Mouse (Mus musculus) kidney, embryonic 15.5 days (tissue): ENCODE results near the gene Paox. TPM values are rescaled to one million over a fixed set of nuclear protein-coding genes. Genes with fewer than 3 reads are reported as not detected.

Experiments
- ATAC-seq: fragments of 200-750 bp; cut with Nextera tagmentation; replicated peaks from 2 replicates; pipeline ENCODE4 v1.8.0; 2017; ENCODE audit warnings: moderate TSS enrichment; ENCODE audit not compliant: low FRiP score
- H3K27ac ChIP-seq: fragments of 300-500 bp; sonication (generic); 2 replicates; pipeline ENCODE4 v1.5.1; 2015; ENCODE audit warnings: mild to moderate bottlenecking, inconsistent platforms
- H3K27me3 ChIP-seq: fragments of 300-500 bp; sonication (generic); 2 replicates; pipeline ENCODE4 v1.6.1; 2015; ENCODE audit warnings: inconsistent platforms
- H3K36me3 ChIP-seq: fragments of 300-500 bp; sonication (generic); 2 replicates; pipeline ENCODE4 v1.6.1; 2015; ENCODE audit warnings: inconsistent platforms
- H3K4me1 ChIP-seq: fragments of 300-500 bp; sonication (generic); 2 replicates; pipeline ENCODE4 v1.6.1; 2015; ENCODE audit warnings: inconsistent platforms
- H3K4me2 ChIP-seq: fragments of 300-500 bp; sonication (generic); 2 replicates; pipeline ENCODE4 v1.6.1; 2015; ENCODE audit warnings: moderate library complexity, mild to moderate bottlenecking, inconsistent platforms
- H3K4me3 ChIP-seq: fragments of 300-500 bp; sonication (generic); replicated peaks from 2 replicates; pipeline ENCODE4 v1.5.1; 2015; ENCODE audit warnings: mild to moderate bottlenecking, inconsistent platforms
- H3K9ac ChIP-seq: fragments of 300-500 bp; sonication (generic); 2 replicates; pipeline ENCODE4 v1.6.1; 2015; ENCODE audit warnings: mild to moderate bottlenecking, inconsistent platforms
- H3K9me3 ChIP-seq: fragments of 300-500 bp; sonication (generic); replicated peaks from 2 replicates; pipeline ENCODE4 v1.6.1; 2016; ENCODE audit warnings: inconsistent platforms
- WGBS: fragments of 180-500 bp; shearing (Covaris S2); methylation state at CpG from one replicate; pipeline ENCODE4 v1.1.7; 2015; ENCODE audit warnings: mixed read lengths; 5-methylcytosine and 5-hydroxymethylcytosine counted together
- polyA plus RNA-seq: library from polyadenylated mRNA; unstranded; fragments of >200 nt; fragmentation: Nextera tagmentation; extraction: Ambion mirVana; gene quantifications from 2 replicates; pipeline ENCODE4 v1.2.1, GENCODE M21; 2015

Gene Paox
- polyA plus RNA-seq = 18.0 and 23.3 TPM in 2 replicates

DNA sequence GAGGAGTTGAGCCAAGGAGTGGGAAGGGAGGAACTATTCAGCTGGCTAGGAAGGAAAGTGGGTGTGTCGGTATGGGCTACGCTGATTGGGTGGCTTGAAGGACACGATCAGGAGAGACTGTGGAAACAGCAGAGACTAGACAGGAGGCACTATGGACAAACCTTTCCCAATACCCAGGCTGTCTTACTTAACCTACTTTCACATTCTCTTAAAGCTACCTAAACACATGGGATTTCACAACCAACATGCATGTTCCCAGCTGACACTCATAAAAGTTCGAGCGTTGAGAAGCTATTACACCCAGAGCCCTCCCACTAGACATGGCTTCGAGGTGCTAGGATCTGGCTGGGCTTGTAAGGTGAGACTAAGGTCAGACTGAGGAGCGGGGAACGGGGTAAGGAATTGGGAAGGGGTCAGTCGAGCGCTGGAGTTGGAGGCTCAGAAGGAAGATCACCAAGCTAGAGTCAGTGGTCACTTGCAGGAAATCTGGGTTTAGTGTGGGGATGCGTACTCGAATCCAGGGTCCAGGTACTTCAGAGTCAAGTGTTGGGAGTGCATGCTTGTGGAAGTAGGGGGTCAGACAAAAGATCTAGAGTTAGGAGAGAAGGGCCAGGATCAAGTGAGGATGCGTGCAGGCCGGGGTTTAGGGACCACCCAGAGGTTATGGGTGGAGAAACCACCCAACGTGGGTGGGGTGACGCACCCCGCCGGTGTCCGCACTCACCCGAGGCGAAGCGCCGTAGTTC lies at the start of gene Paox:
Paox (plus strand) TSS at position 217 of the 746 bp plus-strand sequence.
- H3K9ac ChIP-seq = peak within 1 kb of the TSS; percentile 77
- H3K4me3 ChIP-seq = peak within 1 kb of the TSS; percentile 73
- H3K36me3 ChIP-seq = peaks cover 25% of the 10 kb centered on the region
- no peaks in the 10 kb centered on the region for H3K9me3 ChIP-seq
- WGBS = under 1% methylated on average over 23 of the region's 23 CpGs
- ATAC-seq = peak; percentile 89
- H3K27me3 ChIP-seq = no peaks in the 10 kb centered on the region
- 0 out of 2 replicates have a peak, but pooled peaks cover 4% of the 10 kb centered on the region for H3K4me1 ChIP-seq
- H3K27ac ChIP-seq = peak within 1 kb of the TSS; percentile 92
- H3K4me2 ChIP-seq = peak within 1 kb of the TSS; percentile 85

DNA sequence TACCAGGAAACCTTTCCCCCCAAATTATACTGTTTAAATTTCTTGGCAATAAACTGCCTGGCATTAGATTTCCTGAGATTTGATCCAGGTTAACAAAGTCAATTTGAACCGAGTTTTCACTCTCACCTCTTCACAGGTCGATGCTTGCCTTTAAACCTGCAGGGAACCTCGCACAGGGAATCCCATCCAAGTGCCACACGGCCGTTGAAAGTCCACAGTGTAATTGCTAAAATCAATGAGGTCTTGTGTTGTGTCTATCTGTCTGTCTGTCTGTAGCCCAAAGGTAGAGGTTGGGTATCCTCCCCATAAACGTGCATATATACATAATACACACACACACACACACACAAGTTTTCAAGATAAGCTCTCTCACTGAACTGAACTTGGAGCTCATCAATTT lies 48.2 kb upstream of the Paox start:
- peaks cover 8% of the 10 kb centered on the region; the same call in 1 of the 2 replicates for H3K4me1 ChIP-seq

DNA sequence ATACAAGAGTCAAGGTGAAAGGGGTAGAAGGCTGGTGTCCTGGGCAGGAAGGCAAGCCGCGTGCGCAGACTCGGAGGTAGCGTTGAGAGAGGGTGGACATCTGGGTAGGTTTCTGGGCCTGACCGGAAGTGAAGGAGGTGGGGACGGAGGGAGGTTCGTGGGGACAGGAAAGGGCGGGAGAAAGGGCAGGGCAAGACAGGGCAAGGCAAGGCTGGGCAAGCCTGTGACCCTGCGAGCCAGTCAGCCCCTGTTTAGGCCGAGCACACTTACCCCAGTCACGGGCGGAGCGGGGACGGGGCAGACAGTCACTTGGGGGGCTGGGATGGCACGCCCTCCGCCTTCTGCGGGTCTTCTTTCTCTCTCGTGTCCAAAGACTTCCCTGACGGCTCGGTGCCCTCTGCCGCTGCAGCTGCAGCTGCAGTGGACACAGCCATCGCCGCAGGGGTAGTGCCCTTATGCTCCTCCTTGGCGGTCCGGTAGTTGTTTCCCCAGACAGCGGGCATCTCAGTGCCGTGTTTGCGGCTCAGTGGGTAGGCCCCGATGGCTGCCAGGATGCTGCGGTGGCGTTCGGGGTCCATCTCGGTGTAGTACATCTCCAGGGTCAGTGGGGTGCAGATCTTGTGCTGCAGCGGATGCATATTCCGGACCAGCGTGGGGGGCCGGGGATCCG lies 45.4 kb upstream of the Paox start:
- Histone ChIP-seq H3K4me2 (peak overlapping the region; percentile 62), H3K27ac (no peak overlapping the region), H3K9ac (peak overlapping the region; percentile 42; the same call in 1 of the 2 replicates), H3K36me3 (no peaks in the 10 kb centered on the region), H3K9me3 (no peaks in the 10 kb centered on the region), H3K4me3 (peak overlapping the region; percentile 36), H3K27me3 (peaks cover 23% of the 10 kb centered on the region; the same call in 1 of the 2 replicates), H3K4me1 (peaks cover 8% of the 10 kb centered on the region; the same call in 1 of the 2 replicates)
- ATAC-seq = no peak
- WGBS = 36% methylated on average over 39 of the region's 39 CpGs

More for the DNA sequence above, 48.2 kb upstream of the Paox start:
- Histone ChIP-seq H3K4me2 (no peak overlapping the region), H3K9me3 (no peaks in the 10 kb centered on the region), H3K27ac (no peak overlapping the region), H3K9ac (no peak overlapping the region), H3K36me3 (no peaks in the 10 kb centered on the region), H3K4me3 (no peak overlapping the region), H3K27me3 (peaks cover 39% of the 10 kb centered on the region)
- 58% methylated on average over 6 of the region's 6 CpGs for WGBS
- ATAC-seq = no peak

DNA sequence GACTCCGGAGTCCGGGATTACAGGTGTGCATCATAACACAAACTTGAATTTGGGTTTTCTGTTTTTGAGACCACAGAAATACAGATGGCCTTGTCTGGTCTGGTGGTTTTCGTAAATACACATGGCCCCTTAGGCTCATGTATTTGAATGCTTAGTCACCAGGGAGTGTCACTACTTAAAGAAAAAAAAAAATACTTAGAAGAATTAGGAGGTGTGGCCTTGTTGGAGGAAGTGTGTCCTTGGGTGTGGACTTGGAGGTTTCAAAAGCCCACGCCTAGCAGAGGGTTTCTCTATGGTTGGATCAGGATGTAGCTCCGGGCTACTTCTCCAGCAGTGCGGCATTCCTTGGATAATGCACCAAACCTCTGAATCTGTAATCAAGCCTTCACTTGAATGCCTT lies 37.9 kb upstream of the Paox start:
- H3K27me3 ChIP-seq = peaks cover 60% of the 10 kb centered on the region
- H3K9me3 ChIP-seq = no peaks in the 10 kb centered on the region
- no peaks in the 10 kb centered on the region for H3K36me3 ChIP-seq
- no peak overlapping the region for H3K27ac ChIP-seq
- no peak overlapping the region for H3K4me2 ChIP-seq
- no peak for ATAC-seq
- no peak overlapping the region for H3K9ac ChIP-seq
- H3K4me3 ChIP-seq = no peak overlapping the region
- WGBS = 78% methylated on average over 6 of the region's 6 CpGs
- H3K4me1 ChIP-seq = peaks cover 21% of the 10 kb centered on the region

DNA sequence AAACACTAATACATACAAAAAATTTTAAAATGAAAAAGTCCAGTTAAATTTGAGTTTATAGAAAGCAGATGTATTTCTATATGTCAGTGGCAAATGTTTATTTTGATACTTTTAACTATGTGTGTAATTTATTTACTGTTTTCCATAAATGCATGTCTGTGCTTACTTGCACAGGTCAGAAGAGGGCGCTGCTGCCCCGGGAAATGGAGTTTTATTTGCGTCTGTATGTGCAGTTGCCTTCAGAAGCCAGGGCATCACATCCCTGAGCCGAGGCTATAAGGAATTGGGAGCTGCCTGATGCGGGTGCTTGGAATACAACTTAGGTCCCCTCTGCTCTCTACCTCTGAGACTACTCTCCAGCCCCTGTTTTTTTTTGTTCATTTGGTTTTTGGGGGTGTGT lies 36.9 kb upstream of the Paox start:
- no peaks in the 10 kb centered on the region for H3K36me3 ChIP-seq
- 4% methylated on average over 5 of the region's 5 CpGs for WGBS
- H3K27ac ChIP-seq = no peak overlapping the region
- no peaks in the 10 kb centered on the region for H3K9me3 ChIP-seq
- no peak for ATAC-seq
- no peak overlapping the region for H3K9ac ChIP-seq
- H3K4me2 ChIP-seq = no peak overlapping the region
- no peak overlapping the region for H3K4me3 ChIP-seq
- H3K4me1 ChIP-seq = peaks cover 21% of the 10 kb centered on the region
- H3K27me3 ChIP-seq = peaks cover 57% of the 10 kb centered on the region

DNA sequence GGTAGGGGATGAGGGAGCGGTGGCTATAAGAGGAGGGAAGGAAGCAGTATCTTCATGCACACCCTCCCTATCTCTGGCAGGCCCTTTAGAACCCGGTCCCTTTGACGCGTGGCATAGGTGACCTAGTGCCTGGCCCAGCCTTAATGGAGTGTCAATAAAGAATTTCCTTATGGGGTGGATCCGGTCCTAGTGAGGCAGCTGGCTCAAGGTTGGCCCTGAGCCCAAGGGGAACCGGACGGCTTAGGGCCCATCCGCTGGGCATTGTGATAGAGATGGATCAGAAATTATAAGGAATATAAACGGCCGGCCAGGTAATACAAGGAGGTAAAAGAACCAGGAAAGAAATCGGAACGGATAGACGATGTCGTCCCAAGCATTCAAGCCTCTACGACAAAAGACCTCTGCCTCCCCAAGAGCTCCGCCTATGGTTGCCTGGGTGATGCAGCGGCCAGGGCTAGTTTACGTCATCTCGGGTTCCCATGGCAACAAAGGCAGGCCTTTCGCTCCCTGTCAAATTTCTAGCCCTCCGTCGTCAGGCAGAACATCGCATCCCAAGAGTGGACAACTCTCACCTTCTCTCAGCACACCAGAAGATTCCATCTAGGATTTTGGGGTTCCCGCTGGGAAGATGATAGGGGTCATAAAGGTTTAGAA lies 35.0 kb upstream of the Paox start:
- peaks cover 54% of the 10 kb centered on the region for H3K27me3 ChIP-seq
- peak overlapping the region; percentile 50 for H3K4me2 ChIP-seq
- no peaks in the 10 kb centered on the region for H3K36me3 ChIP-seq
- no peak overlapping the region for H3K9ac ChIP-seq
- whole genome bisulfite sequencing = 4% methylated on average over 24 of the region's 24 CpGs
- peaks cover 21% of the 10 kb centered on the region for H3K4me1 ChIP-seq
- peak overlapping the region; percentile 19 for H3K4me3 ChIP-seq
- peak; percentile 68 for ATAC-seq
- no peaks in the 10 kb centered on the region for H3K9me3 ChIP-seq
- no peak overlapping the region for H3K27ac ChIP-seq

DNA sequence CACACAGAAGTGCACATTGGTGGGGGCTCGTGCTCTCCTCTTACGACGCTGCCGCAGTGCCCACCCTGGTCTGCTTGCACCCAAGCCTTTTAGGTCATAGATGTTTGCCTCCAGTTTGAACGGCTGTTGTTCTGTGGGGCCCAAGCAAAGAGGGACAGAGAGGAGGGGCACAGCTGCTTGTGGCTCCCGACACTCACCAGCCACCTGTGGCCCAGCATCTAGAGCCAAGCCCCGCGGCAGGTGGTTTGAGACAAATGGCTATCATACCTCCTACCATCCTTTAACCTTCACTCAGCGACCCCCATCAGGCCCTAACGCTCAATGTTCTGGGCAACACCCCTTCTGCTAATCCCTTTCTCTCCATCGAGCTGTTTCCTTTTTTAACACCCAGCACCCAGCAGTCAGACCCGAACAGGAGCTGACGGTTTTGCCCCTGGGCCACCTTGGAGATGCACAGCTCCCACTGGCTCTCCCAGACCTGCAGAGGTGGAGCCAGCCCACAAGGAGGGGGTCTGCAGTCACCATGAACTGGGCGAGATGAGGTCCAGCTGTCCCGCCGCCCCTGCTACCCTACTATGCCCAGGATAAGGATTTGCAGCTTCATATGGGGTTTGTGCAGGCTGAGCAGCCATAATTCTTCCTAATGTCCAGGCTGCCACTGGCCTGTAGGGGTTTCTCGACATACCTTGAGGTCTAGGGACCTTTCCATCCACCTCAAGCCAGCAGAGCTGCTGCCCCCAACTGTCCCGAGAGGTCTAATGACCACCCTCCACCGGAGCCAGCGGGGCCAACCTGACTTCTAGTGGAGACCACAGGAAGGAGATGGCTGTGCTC lies 34.0 kb upstream of the Paox start:
- Histone ChIP-seq H3K36me3 (no peaks in the 10 kb centered on the region), H3K9me3 (no peaks in the 10 kb centered on the region), H3K27me3 (peaks cover 52% of the 10 kb centered on the region), H3K4me3 (peak overlapping the region; percentile 19; the same call in 1 of the 2 replicates), H3K27ac (no peak overlapping the region), H3K9ac (no peak overlapping the region), H3K4me2 (no peak overlapping the region), H3K4me1 (peaks cover 21% of the 10 kb centered on the region)
- WGBS = 13% methylated on average over 20 of the region's 20 CpGs
- peak; percentile 50; the same call in 1 of the 2 replicates for ATAC-seq

DNA sequence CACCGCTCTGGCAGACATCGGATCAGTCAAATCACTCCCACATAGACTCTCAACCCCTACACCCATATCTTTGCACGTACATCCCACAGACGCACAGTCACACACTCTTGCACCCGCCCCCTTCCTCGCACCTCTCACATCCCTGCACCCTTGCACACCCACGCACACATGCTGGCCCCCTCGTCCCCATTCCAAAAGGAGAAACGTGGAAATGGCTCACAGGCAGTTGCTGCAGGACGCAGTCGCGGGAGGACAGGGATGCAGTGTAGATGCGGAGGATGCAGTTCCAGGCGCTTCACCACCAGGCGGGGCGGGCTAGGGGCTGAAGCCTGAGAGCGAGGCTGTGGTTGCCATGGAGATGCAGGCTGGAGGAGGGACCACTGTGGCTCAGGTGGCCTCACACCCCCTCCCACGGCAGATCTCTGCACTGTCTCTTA lies 33.3 kb upstream of the Paox start, which contains the start of gene Caly:
Caly (minus strand) TSS at position 307 of the 437 bp plus-strand sequence.
- no peaks in the 10 kb centered on the region for H3K9me3 ChIP-seq
- peaks cover 50% of the 10 kb centered on the region for H3K27me3 ChIP-seq
- H3K4me3 ChIP-seq = 0 out of 2 replicates have a peak within 1 kb of the TSS, but pooled peaks have one; percentile 19
- peaks cover 21% of the 10 kb centered on the region for H3K4me1 ChIP-seq
- 5% methylated on average over 18 of the region's 18 CpGs for WGBS
- no peaks in the 10 kb centered on the region for H3K36me3 ChIP-seq
- no peak within 1 kb of the TSS for H3K27ac ChIP-seq
- no peak within 1 kb of the TSS for H3K9ac ChIP-seq
- peak; percentile 66 for ATAC-seq
- 0 out of 2 replicates have a peak within 1 kb of the TSS, but pooled peaks have one; percentile 5 for H3K4me2 ChIP-seq

DNA sequence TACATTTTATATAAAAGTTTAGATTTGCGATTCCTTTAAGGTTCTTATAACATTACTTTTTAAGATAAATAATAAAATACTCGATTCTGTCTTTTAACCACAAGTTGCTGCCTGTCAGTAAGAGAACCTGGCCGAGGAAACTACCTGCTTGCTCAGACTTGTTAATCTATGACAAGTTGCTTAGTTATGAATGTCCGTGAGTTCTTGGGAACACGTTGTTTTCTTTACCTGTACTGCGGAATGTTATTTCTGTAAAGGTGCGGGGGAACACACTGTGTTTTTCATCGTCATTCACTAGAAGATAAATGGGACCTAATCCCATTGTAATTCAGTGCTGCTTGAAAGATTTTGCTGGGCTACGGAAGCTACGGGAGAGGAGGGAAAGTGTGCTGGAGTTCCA lies 25.0 kb upstream of the Paox start:
- WGBS = 74% methylated on average over 10 of the region's 10 CpGs
- no peak overlapping the region for H3K27ac ChIP-seq
- H3K9ac ChIP-seq = no peak overlapping the region
- H3K36me3 ChIP-seq = no peaks in the 10 kb centered on the region
- H3K9me3 ChIP-seq = no peaks in the 10 kb centered on the region
- no peaks in the 10 kb centered on the region for H3K27me3 ChIP-seq
- H3K4me1 ChIP-seq = peaks cover 8% of the 10 kb centered on the region
- H3K4me2 ChIP-seq = no peak overlapping the region
- no peak for ATAC-seq
- H3K4me3 ChIP-seq = no peak overlapping the region

DNA sequence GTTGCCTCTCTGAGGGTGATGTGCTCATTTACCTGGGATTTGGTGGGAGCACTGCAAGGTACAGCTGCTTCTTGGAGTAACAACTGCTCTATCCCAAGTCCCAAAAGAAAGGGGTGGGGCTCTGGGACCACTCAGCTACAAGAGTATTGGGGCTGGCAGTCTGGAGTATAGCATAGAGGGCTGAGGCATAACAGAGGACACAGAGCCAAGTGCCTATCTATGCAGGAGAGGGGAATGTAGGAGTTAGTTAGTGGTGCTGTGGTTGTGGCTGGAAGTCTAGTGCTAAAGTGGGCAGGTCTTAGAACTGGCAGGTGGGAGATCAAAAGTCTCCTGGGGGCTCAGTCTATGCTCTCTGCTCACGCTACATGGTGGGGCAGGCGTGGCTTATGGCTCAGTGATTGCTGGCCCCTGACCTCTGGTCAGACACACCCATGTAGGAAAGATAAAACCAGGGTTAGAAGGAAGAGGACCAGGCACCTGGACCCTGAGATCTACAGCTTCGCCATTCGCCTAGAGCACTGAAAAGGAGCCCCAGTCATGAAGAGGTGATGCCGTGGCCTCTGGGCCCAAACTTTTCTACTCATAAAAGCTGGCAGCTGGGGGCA lies 22.6 kb upstream of the Paox start, which contains the start of gene Prap1:
Prap1 (plus strand) TSS at position 472 of the 605 bp plus-strand sequence.
- no peak for ATAC-seq
- Histone ChIP-seq H3K9me3 (no peaks in the 10 kb centered on the region), H3K27ac (no peak within 1 kb of the TSS)

DNA sequence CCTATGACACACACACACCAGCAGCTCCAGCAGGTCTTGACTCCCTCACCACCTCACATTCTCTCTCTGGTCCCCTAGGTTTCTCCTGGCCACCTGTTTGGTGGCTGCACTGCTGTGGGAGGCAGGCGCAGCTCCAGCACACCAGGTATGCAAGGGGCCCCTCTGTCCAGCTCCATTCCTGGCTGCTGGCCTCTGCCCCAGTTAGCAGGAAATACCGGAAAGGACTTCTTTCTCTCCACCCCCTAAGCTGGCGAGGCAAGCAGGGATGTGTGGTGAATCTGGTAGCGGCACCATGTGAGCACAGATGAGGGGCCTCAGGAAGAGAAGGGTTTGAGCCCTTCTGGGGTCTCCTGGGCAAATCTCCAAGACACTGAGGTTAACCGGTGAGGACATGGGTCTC lies 20.6 kb upstream of the Paox start:
- no peaks in the 10 kb centered on the region; the same call in 1 of the 2 replicates for H3K36me3 ChIP-seq
- no peak overlapping the region for H3K4me2 ChIP-seq
- no peaks in the 10 kb centered on the region for H3K9me3 ChIP-seq
- no peak overlapping the region for H3K4me3 ChIP-seq
- peaks cover 8% of the 10 kb centered on the region for H3K4me1 ChIP-seq
- WGBS = 52% methylated on average over 5 of the region's 5 CpGs
- no peaks in the 10 kb centered on the region for H3K27me3 ChIP-seq
- peak; percentile 57; the same call in 1 of the 2 replicates for ATAC-seq
- no peak overlapping the region for H3K9ac ChIP-seq
- 0 out of 2 replicates have a peak overlapping the region, but pooled peaks have one; percentile 32 for H3K27ac ChIP-seq

More for the DNA sequence above, 22.6 kb upstream of the Paox start, which contains the start of gene Prap1:
- Histone ChIP-seq H3K9ac (no peak within 1 kb of the TSS), H3K4me2 (no peak within 1 kb of the TSS), H3K4me3 (no peak within 1 kb of the TSS), H3K4me1 (peaks cover 8% of the 10 kb centered on the region), H3K36me3 (no peaks in the 10 kb centered on the region), H3K27me3 (no peaks in the 10 kb centered on the region)
- WGBS = 59% methylated on average over 5 of the region's 5 CpGs
